Mouse (Mus musculus) 3T3-L1 (cell line): Measurements from ENCODE around the gene Tead1.

Source experiments
- DNase-seq: peaks from one replicate; pipeline ENCODE4 v3.0.0-alpha.2; 2015; ENCODE audit warnings: low read depth, low spot score

Tead1 gene

GRCm38 (mm10) chr7:112679171-112679512, at the start of gene Tead1:
TSS of gene Tead1 (plus strand) at chr7:112679318.
- DNase-seq: peak; percentile 77

DNA sequence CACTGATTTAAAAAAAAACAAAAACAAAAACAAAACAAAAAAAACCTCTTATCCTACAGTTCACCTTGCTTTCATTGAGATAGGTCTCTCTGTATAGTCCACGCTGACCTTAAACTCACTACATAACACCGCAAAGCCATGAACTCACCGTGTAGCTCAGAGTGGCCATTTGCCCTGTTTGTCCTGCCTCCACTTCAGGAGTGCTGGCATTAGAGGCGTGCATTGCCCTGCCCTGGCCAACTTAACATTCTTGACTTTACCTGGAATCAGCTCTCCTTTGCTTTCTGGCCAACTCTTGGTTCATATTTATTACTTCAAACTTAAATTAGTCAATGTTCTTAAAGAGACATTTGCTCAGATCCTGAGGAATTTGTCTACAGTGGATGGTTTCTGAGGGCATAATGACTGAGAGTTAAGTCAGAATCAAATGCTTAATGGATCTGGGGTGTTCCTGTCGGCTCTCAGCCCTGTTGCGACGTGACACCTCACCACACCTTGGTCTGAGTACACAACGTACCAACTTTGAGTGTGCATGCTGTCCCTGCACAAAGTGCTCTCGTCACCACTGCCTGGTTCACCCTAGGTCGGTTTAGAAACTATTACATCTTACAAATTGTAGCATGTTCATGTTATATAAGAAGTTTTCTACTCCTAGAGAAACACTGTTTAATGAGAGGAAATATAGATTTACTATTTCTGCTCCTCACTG, 44.5 kb upstream of the Tead1 start:
- DNase-seq: no peak

- DNase-seq: no peak
Observed at GRCm38 (mm10) chr7:112635936-112636335, 43.2 kb upstream of the Tead1 start.

- DNase-seq: peak; percentile 71
Observed at GRCm38 (mm10) chr7:112643866-112644543, 35.1 kb upstream of the Tead1 start.

GRCm38 (mm10) chr7:112644701-112645100, 34.4 kb upstream of the Tead1 start:
- DNase-seq: peak; percentile 8

DNA sequence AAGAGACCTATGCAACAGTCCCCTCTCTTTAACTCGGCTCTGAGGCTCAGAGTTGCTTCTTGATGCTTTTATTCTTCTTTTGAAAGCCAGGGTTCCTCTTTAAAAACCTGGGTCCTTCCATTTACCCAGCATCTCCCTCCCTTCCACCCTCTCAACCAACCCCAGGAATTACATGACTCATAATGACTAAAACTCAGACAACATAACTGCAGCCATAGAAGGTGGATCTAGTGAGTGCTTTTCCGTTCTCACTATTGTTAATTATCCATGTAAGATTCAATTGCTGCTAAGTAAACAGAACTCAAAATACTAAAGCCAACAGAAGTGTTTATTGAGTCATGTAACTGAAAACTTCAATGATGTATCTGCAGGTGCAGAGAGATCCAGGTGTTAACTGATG, 33.4 kb upstream of the Tead1 start:
- DNase-seq: peak; percentile 72

DNA sequence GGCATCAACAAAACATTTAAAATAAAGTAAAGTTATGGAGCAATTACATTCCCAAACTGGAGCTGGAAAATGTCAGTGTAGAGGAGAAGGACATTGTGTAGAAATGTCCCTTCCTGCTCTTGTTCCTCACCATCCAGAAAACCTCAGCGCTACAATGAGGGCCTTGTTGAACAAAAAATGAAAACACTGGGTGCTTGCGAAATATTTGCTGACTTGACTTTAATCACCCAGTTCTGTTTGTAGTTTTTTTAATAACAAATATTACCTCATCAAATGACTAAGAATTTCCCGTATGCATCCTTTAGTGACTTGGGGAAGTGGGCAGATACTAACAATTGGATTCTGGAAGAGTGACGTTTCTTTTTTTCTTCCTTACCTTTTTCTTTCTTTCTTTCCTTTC, 31.7 kb upstream of the Tead1 start:
- peak; percentile 29 for DNase-seq

DNA sequence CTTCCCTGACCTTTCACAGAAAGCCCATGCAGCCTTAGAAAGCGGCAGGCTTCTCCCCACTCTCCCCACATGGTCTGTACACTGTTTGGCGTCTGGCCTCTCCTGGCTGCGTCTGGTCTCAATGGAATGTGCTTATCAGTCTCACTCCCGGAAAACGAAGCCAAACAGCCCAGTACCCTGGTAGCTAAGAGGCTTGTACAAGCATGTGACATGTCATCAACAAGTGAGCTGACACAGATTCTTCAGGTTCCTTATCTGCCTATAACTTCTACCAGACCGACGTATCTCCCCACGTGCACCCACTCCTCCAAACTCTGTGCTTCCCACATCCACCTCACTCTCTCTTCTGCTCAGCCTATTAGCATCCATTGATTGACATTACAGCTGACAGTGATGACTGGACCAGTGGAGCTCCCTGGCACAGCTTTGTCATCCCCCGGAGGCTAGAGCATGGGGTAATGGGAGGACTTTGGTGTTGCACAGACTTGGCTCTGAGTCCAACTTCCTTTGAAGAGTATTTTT, 22.9 kb upstream of the Tead1 start:
- DNase-seq: peak; percentile 74

GRCm38 (mm10) chr7:112658939-112659338, 20.2 kb upstream of the Tead1 start:
- no peak for DNase-seq

DNA sequence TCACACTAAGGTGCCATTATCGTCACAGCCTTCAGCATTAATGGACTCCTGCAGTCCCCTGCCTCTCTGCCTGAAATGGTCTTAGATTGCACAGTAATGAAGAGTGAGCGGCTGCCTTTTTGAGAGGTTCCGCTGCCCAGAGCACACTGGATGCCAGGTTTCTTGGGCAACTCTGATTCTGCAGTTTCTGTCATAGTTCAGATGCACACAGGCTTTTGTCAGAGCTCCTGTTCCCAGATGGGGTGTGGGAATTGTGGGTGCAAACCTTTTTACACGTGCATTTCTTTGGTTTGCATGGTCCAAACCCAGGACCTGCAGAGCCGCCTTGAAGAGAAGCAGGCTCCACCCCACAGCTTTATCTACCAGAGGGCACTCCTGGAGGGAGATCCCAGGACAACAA, 19.3 kb upstream of the Tead1 start:
- DNase-seq: no peak

- no peak for DNase-seq
Observed at GRCm38 (mm10) chr7:112660325-112660724, 18.8 kb upstream of the Tead1 start.

- DNase-seq: peak; percentile 44
Observed at GRCm38 (mm10) chr7:112662398-112663313, 16.5 kb upstream of the Tead1 start.

DNA sequence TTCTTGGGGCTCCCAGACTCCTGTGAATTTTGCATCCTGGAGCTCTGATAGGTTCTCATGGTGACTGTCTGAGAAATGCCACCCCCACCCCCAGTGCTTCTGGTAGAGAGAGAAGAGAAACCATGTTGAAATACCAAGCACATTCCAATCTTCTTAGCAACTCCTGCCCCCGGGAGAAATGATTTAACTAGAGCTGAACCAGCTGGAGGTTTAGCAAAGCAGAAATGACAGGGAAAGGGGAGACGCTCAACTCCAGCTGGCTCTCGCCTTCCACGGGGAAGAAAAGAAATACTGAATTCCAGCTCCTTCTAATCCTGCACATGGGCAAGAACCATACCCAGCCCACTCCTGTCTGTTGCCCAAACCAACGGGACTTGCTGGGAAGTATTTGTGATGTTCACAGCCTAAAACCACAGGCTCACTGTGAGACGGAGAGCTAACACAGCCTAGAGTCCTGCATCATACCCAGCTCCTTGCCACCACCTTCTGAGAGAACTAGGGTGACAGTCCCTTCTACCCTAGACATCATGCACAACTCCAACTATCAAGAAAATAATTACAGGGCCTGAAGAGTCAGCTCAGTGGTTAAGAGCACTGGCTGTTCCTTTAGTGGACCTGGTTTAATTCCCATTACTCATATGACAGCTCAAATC, 15.7 kb upstream of the Tead1 start:
- peak; percentile 96 for DNase-seq

DNA sequence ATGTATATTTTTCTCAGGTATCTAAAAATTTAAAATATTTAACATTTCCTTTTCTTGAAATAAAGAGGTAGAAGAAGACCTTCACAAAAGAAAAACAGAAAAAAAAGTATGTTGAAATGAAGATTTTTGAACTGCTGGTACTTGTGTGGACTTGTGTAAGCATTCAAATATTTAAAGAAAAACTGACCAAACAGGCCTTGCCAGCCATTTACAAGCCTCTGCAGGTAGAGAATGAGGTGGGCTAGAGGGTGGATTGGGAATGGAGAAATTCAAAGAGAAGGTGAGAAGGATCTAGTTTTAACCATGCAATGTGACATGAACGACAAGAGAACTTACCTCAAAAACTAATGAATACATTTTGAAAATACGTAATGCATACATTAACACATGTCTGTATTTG, 9.1 kb upstream of the Tead1 start:
- DNase-seq: no peak

GRCm38 (mm10) chr7:112678418-112679170, 524 bp upstream of the Tead1 start:
- peak; percentile 52 for DNase-seq

- peak; percentile 64 for DNase-seq
Observed at GRCm38 (mm10) chr7:112679513-112680245, 561 bp downstream of the Tead1 start.

DNA sequence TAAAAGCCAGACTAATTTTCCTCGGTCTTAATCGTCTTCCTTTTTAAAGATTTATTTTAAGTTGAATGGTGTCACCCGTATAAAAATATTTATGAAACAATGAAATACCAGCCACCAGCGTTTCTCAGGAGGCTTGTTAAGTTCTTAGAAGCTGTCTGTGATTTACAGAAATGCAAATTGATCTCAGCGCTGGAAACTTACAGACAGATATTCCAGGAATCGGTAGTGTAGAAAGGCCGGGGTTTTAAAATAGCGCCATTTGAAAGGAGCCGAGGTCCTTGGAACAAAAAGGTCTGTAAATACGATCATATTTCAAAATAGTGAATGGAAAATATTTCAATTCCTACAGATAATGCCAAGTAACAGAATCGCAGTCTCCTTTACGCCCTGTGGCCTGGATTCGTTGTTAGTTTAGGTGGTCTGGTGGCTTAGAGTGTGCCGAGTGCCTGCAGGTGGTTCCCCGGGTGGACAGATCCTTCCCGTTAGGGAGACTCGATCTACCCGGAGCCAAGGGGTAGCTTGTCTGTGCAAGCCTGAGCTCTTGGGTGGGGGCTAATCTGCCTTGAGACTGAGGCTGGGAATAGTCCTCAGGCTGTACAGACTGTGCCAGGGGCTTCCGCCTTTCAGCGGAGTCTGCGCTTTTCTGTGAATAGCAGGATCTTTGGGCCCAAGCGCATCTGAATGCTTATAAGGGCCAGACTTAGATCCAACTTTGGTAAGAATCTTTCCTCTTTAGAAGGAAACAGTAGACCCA, 1.6 kb downstream of the Tead1 start:
- peak; percentile 56 for DNase-seq

DNA sequence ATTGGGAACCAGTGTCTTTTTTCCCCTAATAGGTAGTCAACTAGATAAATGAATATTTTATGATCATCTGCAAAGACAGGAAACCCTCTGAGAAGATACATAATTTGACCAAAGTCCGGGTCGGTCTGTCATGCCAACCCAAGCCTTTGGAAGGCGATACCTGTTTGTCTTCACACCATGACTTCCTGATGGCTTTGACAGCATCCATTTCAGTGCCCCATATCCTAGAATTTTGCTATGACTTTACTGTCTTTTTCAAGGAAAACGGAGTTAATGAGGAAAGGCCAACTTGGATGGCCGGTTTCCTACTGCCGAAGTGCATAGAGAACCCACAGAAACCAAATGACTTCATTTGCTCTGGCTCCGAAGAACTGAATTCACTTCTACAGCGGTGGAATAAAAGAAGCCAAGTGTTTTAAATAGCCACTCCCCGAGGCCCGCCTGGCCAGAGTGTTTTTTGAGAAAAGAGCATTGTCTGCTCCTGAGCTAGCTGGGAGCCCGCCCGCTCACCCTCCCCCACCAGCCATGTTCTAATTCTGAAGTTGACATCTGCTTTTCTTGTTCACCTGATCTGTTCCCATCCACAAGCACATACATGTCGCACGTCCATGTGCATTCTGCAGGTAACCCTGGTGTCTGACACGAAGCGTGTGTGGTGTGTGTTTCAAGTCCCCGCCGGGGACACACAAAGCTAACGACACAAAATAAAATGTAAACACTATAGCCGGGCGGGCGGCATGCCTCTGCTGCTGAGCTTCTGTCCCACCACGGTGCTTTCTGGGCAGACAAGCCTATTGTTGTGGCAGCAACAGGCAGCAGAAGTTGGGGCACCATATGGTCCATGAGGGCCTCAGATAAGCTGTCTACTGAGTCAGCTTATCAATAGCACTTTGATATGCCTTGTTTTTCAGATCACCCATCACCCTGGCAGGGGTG, 5.8 kb downstream of the Tead1 start:
- DNase-seq: no peak
